Mouse (Mus musculus) sigmoid colon, adult 10 weeks (tissue): ENCODE results near the gene Ctsll3. TPM values are rescaled to one million over a fixed set of nuclear protein-coding genes. Genes with fewer than 3 reads are reported as not detected.

ENCODE experiments used
- polyA plus RNA-seq: library from polyadenylated mRNA; stranded (reverse); fragments of 350-450 nt; fragmentation: Illumina TruSeq; extraction: RNeasy Lipid Tissue Mini Kit (QIAGEN cat#74804); gene quantifications from one replicate; pipeline ENCODE4 v1.2.3, GENCODE M21; 2014; ENCODE audit warnings: low read depth, low replicate concordance

The Ctsll3 gene
- polyA plus RNA-seq: not detected

DNA sequence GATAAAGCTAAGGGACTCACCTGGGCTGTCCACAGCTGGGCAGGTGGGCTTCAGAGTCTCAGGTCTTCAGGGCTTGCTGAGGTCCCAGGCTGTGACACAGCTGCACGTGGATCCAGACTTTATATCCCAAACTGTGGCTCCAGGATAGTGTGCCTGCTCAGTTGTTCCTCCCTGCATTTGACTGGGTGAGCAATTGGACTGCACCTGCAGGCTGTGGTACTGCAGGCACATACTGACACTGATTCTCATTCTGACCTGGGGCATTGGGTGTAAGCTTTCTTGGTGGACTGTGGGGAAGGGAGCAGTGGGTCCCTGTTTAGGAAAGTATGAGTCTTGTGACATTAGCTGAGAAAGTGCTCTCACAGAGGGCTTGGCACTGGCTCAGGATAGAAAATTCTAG, at the start of gene Ctsll3:
Gene Ctsll3 (minus strand): TSS at position 101 of the 400 bp plus-strand sequence.

DNA sequence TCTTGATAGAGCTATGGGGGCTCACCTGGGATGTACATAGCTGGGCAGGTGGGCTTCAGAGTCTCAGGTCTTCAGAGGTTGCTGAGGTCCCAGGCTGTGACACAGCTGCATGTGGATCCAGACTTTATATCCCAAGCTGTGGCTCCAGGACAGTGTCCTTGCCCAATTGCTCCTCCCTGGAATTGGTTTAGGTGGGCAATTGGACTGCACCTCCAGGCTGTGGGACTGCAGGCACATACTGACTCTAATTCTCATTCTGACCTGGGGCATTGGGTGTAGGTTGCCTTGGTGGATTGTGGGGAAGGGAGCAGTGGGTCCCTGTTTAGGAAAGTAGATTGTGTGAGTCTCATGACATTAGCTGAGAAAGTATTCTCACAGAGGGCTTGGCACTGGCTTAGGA, 16.4 kb downstream of the Ctsll3 start, which contains the start of gene BC051665:
Gene BC051665 (minus strand): TSS at position 101 of the 400 bp plus-strand sequence.

Other genes with a start within 250 kb of the Ctsll3 start
- 13.0 TPM for gene Dapk1, start 200.9 kb downstream of the Ctsll3 start, polyA plus RNA-seq
- not detected for gene BC051665, start 16.5 kb downstream of the Ctsll3 start, polyA plus RNA-seq
- not detected for gene 4930486L24Rik, start 61.6 kb upstream of the Ctsll3 start, polyA plus RNA-seq
- gene Gm49392, start 94.0 kb upstream of the Ctsll3 start, polyA plus RNA-seq: not detected
- 7.9 TPM for gene Ctla2b, start 94.6 kb upstream of the Ctsll3 start, polyA plus RNA-seq
- gene Tpbpb, start 102.0 kb upstream of the Ctsll3 start, polyA plus RNA-seq: not detected
- not detected for gene Gm49393, start 132.7 kb upstream of the Ctsll3 start, polyA plus RNA-seq
- 14.2 TPM for gene Gm49391, start 133.7 kb upstream of the Ctsll3 start, polyA plus RNA-seq
- gene Ctla2a, start 133.8 kb upstream of the Ctsll3 start, polyA plus RNA-seq: 40.8 TPM
- not detected for gene Tpbpa, start 139.1 kb upstream of the Ctsll3 start, polyA plus RNA-seq
- gene Ctsj, start 203.1 kb upstream of the Ctsll3 start, polyA plus RNA-seq: not detected
- gene Ctsq, start 237.8 kb upstream of the Ctsll3 start, polyA plus RNA-seq: not detected